Mouse (Mus musculus) lung, adult 2 months (tissue): ENCODE results near the gene Ssrp1.

Experiments used
- CTCF ChIP-seq: fragments of 200-500 bp; IDR thresholded peaks from 2 replicates; pipeline ENCODE4 v1.5.1; 2011; ENCODE audit warnings: mild to moderate bottlenecking, low read length, control low read depth; ENCODE audit not compliant: insufficient read depth
- POLR2A ChIP-seq: fragments of 200-500 bp; IDR thresholded peaks from 2 replicates; pipeline ENCODE4 v1.6.1; 2011; ENCODE audit warnings: low read depth, mild to moderate bottlenecking, control low read depth, low read length, borderline replicate concordance; ENCODE audit errors: extremely low read depth

- TF ChIP-seq CTCF (no peak), POLR2A (no peak)
These were observed 10.0 kb downstream of the Ssrp1 start for GRCm38 (mm10) chr2:85047081-85047480.
